Mouse (Mus musculus) olfactory bulb, adult 2 months (tissue): Measurements from ENCODE around the gene Tspan10.

Experiments used
- CTCF ChIP-seq: fragments of 200-500 bp; IDR thresholded peaks from 2 replicates; pipeline ENCODE4 v1.5.1; 2012; ENCODE audit warnings: low read depth, mild to moderate bottlenecking, low read length, moderate library complexity; ENCODE audit not compliant: insufficient read depth
- POLR2A ChIP-seq: fragments of 200-500 bp; IDR thresholded peaks from 2 replicates; pipeline ENCODE4 v1.6.1; 2012; ENCODE audit warnings: mild to moderate bottlenecking, low read depth, low read length, moderate library complexity; ENCODE audit not compliant: insufficient read depth

DNA sequence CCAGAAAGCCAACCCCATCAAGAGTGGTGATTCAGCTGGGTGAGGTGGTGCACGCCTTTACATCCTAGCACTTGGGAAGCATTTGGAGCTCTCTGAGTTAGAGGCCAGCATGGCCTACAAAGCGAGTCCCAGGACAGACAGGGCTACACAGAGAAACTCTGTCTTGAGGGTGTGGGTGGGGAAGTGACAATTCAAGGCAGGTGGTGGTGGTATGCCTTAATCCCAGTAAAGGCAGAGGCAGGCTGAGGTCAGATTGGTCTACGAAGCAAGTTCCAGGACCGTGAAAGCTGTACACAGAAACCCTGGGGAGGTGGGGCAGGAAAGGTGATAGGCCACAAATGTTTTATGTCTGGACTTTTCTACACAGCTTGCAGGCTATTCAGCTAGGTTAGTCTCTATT is 12.5 kb downstream of the Tspan10 start:
- TF ChIP-seq POLR2A: no peak
- no peak for TF ChIP-seq CTCF
